Mouse (Mus musculus): ENCODE data around the gene Wnt1. TPM values are rescaled to one million over a fixed set of nuclear protein-coding genes. Genes with fewer than 3 reads are reported as not detected.
A peak's percentile ranks its signal among the peaks of the same experiment; 100 is the strongest.
"Not testable (repeated sequence)": the region's sequence is repeated elsewhere in the genome, so short reads cannot be mapped to it uniquely, and the experiment has no call there.

The Wnt1 gene
- total RNA-seq (2021) = not detected

GRCm38 (mm10) chr15:98789661-98790535 lies at the start of gene Wnt1:
TSS of gene Wnt1 (plus strand) at chr15:98789857.
- DNase-seq = peak; percentile 67 to 70
- intact Hi-C loops (cut with DNase I) = loop anchor here (5.0 kb wide), 1 partner anchor 78 kb away; no protein-coding TSS in a partner anchor

DNA sequence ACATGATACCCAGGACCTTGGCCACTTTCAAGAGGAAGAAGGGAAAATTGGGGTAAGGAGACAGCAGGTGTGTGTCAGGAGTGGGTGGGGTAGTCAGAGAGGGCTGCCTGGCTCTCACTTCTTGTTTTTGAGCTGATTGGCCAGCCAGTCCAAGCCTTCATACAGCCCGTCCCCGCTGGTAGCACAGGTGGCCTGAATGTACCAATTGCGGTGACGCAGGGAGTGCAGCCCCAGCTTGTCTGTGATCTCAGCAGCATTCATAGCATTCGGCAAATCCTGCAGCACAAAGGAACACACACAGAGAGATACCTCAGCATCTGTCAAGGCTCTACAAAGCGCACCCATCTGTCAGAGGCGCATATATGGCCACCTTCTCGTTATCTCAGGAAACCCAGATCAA lies 49.4 kb upstream of the Wnt1 start:
- DNase-seq = no peak
- intact Hi-C loops (cut with DNase I) = no loop called here

DNA sequence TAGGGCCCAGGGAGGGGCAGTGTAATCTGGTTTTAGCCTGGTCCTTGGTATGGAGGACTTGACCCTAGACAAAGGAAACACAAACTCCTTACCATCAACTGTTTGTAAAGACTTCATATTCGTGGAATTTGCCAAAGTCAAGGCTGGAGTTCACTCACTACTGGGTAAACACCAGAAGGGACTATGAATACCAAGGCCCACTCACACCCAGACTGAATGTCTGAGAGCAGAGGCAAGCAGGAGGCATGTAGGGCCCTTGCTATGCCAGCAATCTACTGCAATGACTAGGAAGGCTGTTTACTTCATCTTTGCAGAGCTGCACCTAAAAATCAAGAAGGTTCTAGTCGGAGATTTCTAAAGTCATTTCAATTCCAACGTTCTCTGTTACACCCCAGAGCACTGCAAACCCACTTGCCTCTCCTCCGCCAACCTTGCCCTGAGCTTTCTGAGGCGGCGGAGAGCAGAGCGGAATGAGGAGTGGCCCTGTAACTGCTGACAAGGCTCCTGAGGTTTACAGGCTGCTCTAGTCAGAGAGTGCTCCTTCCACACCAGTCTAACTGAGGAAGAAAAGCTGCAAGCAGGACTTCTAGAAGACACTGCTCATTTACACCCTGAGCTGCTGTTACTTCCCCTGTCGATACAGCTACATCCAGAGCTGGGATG lies 46.8 kb upstream of the Wnt1 start:
- no peak for DNase-seq
- intact Hi-C loops (cut with DNase I) = no loop called here

DNA sequence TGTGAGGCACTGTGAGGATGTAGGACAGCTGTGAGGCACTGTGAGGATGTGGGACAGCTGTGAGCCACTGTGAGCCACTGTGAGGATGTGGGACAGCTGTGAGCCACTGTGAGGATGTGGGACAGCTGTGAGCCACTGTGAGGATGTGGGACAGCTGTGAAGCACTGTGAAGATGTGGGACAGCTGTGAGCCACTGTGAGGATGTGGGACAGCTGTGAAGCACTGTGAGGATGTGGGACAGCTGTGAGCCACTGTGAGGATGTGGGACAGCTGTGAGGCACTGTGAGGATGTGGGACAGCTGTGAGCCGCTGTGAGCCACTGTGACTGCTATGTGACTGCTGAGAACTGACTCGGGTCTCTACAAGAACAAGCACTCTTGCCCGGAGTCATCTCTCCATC lies 45.8 kb upstream of the Wnt1 start:
- DNase-seq; intact Hi-C loops (cut with DNase I): not testable (repeated sequence)

GRCm38 (mm10) chr15:98746344-98746965 lies 43.2 kb upstream of the Wnt1 start:
- no peak for DNase-seq
- intact Hi-C loops (cut with DNase I) = no loop called here

DNA sequence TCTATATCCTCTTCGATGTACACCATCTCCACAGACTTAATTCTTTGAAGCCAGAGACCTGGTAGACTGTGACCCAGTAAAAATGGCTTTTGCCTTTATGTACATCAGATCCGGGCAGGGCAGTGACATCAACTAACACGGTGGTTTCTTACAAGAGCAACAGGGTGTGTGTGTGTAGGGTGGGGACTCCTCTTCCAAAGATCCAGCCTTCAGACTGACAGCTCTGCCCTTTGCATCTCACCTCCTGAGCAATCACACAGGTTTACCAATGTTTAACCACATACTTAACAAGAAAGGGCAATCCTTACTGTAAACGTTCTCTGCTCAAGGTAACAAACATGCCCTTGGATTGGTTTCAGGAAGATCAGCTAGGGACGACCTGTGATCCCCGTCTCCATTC lies 42.4 kb upstream of the Wnt1 start:
- intact Hi-C loops (cut with DNase I) = no loop called here
- DNase-seq = no peak

GRCm38 (mm10) chr15:98749093-98749492 lies 40.6 kb upstream of the Wnt1 start:
- intact Hi-C loops (cut with DNase I) = no loop called here
- DNase-seq = no peak

DNA sequence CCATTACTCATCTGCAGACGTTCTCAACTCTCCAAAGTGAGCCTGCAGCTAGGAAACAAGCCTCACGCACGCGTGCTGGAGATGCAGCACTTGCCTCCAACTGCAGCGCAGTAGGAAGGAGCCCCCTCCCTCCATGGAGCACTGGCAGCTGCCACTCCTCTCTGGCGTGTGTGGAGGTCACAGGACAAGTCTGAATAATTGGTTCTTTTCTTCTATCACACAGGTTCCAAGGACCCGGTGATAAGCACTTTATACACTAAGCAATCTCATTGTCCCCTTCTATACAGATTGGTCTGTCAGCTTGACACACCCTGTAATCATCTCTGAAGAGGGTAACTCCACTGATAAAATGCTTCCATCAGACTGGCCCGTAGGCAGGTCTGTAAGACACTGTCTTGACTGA lies 36.6 kb upstream of the Wnt1 start:
- DNase-seq = no peak
- intact Hi-C loops (cut with DNase I) = no loop called here

DNA sequence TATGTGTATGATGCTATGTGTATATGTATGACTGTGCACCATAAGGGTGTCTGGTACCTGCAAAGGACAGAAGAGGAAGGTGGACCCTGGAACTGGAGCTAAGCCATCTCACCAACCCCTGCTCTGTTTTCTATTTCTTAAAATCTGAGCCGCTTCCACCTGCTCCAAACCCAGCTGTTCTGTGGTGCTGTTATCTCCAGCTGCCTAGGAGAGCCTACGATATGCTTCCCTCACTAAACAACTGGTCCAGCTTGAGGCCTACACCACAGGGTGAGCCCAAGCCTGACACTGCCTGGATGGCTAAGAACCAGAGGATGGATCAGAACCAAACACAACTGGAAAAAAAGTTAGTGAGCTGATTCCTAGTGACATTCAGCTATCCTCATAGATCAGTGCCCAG lies 35.5 kb upstream of the Wnt1 start:
- intact Hi-C loops (cut with DNase I) = no loop called here
- no peak for DNase-seq

GRCm38 (mm10) chr15:98762201-98762621 lies 27.4 kb upstream of the Wnt1 start:
- intact Hi-C loops (cut with DNase I) = no loop called here
- peak; percentile 54 to 61 for DNase-seq

DNA sequence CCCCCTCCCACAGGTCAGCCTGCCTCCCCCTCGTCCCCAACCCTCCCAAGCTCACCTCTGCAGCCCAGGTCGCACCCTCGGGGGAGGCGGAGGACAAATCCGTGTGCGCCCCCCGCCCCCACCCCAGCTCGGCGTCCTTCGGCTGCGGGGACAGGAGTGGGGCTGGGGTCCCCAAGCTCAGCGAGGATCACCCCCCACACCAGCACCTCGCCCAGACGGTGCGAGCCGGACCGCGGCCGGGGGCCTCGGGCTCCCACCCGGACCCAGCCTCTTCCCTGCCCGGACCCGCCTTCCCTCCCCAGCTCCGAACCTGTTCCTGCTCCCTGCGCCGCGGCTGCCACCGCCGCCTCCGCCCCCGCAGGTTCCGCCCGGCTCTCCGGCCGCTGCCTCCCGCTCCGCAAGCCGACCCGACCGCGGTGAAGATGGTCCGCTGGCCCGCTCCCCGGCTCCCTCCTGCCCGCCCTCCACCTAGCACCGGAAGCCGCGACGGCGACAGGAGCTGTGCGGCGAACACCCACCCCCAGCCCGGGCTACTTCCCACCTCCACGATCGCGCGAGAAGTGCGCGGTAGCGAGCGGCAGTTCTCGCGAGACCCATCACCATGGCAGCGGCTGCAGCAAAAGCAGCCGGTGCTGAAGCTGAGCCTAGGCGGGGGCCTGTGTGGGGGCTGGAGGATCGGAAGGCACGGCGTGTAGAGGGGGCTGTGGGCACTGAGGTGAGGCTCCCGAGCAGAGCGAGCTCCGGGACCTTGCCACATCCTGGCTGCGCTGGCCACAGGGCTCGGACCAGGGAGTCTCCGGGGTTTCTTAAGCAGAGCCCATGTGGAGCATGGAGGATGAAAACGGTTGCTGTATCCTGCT lies 26.8 kb upstream of the Wnt1 start, which contains the start of gene Arf3:
Arf3 (minus strand) TSS at position 545 of the 860 bp plus-strand sequence.
- peak; percentile 96 to 97 for DNase-seq

GRCm38 (mm10) chr15:98765929-98766328 lies 23.7 kb upstream of the Wnt1 start:
- intact Hi-C loops (cut with DNase I) = no loop called here
- no peak for DNase-seq

More for the DNA sequence above, 26.8 kb upstream of the Wnt1 start, which contains the start of gene Arf3:
- intact Hi-C loops (cut with DNase I) = no loop called here

- intact Hi-C loops (cut with DNase I) = no loop called here
- DNase-seq = no peak
Measured at GRCm38 (mm10) chr15:98768259-98768658, 21.4 kb upstream of the Wnt1 start.

GRCm38 (mm10) chr15:98771813-98772425 lies 17.7 kb upstream of the Wnt1 start:
- intact Hi-C loops (cut with DNase I) = no loop called here
- no peak for DNase-seq

GRCm38 (mm10) chr15:98772511-98773211 lies 17.0 kb upstream of the Wnt1 start:
- no peak for DNase-seq
- intact Hi-C loops (cut with DNase I) = no loop called here

- intact Hi-C loops (cut with DNase I) = no loop called here
Measured at GRCm38 (mm10) chr15:98774096-98774495, 15.6 kb upstream of the Wnt1 start.

GRCm38 (mm10) chr15:98775533-98775932 lies 14.1 kb upstream of the Wnt1 start:
- intact Hi-C loops (cut with DNase I) = no loop called here
- DNase-seq = no peak

More at GRCm38 (mm10) chr15:98774096-98774495, 15.6 kb upstream of the Wnt1 start:
- DNase-seq = no peak

- no peak for DNase-seq
- intact Hi-C loops (cut with DNase I) = no loop called here
Measured at GRCm38 (mm10) chr15:98776280-98777004, 13.2 kb upstream of the Wnt1 start.

Measured in heart, postnatal 36 days (tissue).